In genomic region chr14:17429157-17429556, GRCm38 (mm10) we compare ENCODE assay signal across 24 mouse cellular contexts.
DNase-seq lines count a peak whose midpoint lies in the region; ATAC-seq lines count a peak whose summit lies in the region.
"Had no signal": no experiment of that assay in that cellular context is flagged by ENCODE, and none has a peak within 500 bp of the region (broad histone marks: within the 10 kb centered on the region; RNA-seq: fewer than 3 reads in every experiment).

No protein-coding gene starts in this region.

- H3K4me2 ChIP-seq in lung, embryonic 16.5 days (ENCODE audit: low read depth, low read length), result no peak overlapping the region
- H3K4me2 ChIP-seq: embryonic facial prominence, embryonic 12.5 days; forebrain, embryonic 13.5 days; forebrain, embryonic 15.5 days had no signal

- H3K4me1 ChIP-seq in lung, embryonic 16.5 days (replicated peaks; ENCODE audit: control insufficient read depth, insufficient read depth, low read length), result 0 out of 2 replicates have a peak, but pooled peaks cover 3% of the 10 kb centered on the region
- peaks cover 11% of the 10 kb centered on the region for H3K4me1 ChIP-seq in brown adipose tissue, adult 24 weeks (ENCODE audit: control insufficient read depth, insufficient read depth, insufficient read length, low read length)
- H3K4me1 ChIP-seq: embryonic facial prominence, embryonic 12.5 days; forebrain, embryonic 13.5 days; forebrain, embryonic 15.5 days had no signal

- no peak overlapping the region for H3K27ac ChIP-seq in lung, embryonic 16.5 days (ENCODE audit: low read length)
- peak overlapping the region; percentile 65 for H3K27ac ChIP-seq in brown adipose tissue, adult 24 weeks (replicated peaks; ENCODE audit: low read depth, low read length)
- H3K27ac ChIP-seq: embryonic facial prominence, embryonic 10.5 days; embryonic facial prominence, embryonic 12.5 days; forebrain, embryonic 13.5 days; forebrain, embryonic 15.5 days had no signal

- 65% methylated on average over 3 of the region's 3 CpGs for WGBS in lung, embryonic 16.5 days

- DNase-seq in lung, postnatal 4 days, result no peak
- peak; percentile 5 for DNase-seq in lung, postnatal 25 days (ENCODE audit: low spot score)
- DNase-seq in lung, postnatal 14 days, result no peak
- DNase-seq: adrenal gland, adult 8-10 months; adrenal gland, postnatal 14 days; adrenal gland, postnatal 36 days; B cell, adult 2 months; cerebellum, adult 11 months; cerebellum, adult 18-20 months; cerebellum, adult 8-10 months; cerebellum, adult 9-11 months; cerebellum, postnatal 14 days; forebrain, postnatal 0 days had no signal

- no peak overlapping the region for H3K9ac ChIP-seq in lung, embryonic 16.5 days (ENCODE audit: low read length)
- H3K9ac ChIP-seq: embryonic facial prominence, embryonic 12.5 days; forebrain, embryonic 13.5 days; forebrain, embryonic 15.5 days; forebrain, postnatal 0 days had no signal

- H3K36me3 ChIP-seq in lung, embryonic 16.5 days (ENCODE audit: control insufficient read depth, insufficient read depth, low read length), result no peaks in the 10 kb centered on the region
- H3K36me3 ChIP-seq: embryonic facial prominence, embryonic 10.5 days; embryonic facial prominence, embryonic 12.5 days; forebrain, embryonic 15.5 days; G1E had no signal

- H3K4me3 ChIP-seq in lung, embryonic 16.5 days (ENCODE audit: low read length), result no peak overlapping the region
- H3K4me3 ChIP-seq in brown adipose tissue, adult 24 weeks (ENCODE audit: insufficient read depth, low read depth, low read length), result no peak overlapping the region
- H3K4me3 ChIP-seq: embryonic facial prominence, embryonic 10.5 days; embryonic facial prominence, embryonic 12.5 days; forebrain, embryonic 13.5 days; forebrain, embryonic 15.5 days had no signal

- ATAC-seq in lung, embryonic 16.5 days (ENCODE audit: low read depth), result peak; percentile 47; the same call in 1 of the 2 replicates
- ATAC-seq: activated CD4-positive, CD25-positive, alpha-beta regulatory T cell, adult 4 months; CD4-positive, CD25-positive, alpha-beta regulatory T cell, adult 4 months; forebrain, embryonic 13.5 days; forebrain, embryonic 15.5 days; forebrain, postnatal 0 days; Patski had no signal

- no peaks in the 10 kb centered on the region for H3K9me3 ChIP-seq in lung, embryonic 16.5 days (ENCODE audit: control insufficient read depth, low read length)
- H3K9me3 ChIP-seq: embryonic facial prominence, embryonic 10.5 days; embryonic facial prominence, embryonic 12.5 days; forebrain, embryonic 13.5 days; forebrain, embryonic 15.5 days; G1E had no signal

- no peaks in the 10 kb centered on the region for H3K27me3 ChIP-seq in lung, embryonic 16.5 days (ENCODE audit: control insufficient read depth, insufficient read depth, low read depth, low read length)
- H3K27me3 ChIP-seq: CH12.LX; embryonic facial prominence, embryonic 12.5 days; forebrain, embryonic 13.5 days; forebrain, embryonic 15.5 days; Patski had no signal
